Mouse (Mus musculus): ENCODE data around the gene Ctr9.

DNA sequence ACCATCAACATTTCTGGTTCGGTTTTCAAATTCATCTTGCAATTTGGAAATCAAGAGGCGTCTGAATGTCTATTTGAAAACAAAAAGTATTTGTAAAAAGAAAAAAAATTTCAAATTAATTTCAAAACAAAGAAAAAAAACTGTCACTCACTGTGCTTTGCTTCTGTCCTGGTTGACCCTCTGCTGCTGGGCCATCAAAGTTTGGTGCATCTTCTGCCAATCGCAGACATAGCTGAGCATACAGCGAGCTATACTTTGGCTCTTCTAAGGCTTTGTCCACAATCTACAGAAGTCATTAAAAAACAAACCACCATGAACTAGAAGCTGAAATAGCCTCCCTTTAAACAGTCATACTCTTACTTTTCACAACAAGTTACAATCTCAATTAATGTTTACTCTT is 49.5 kb downstream of the Ctr9 start:
- TF ChIP-seq GATA1 (IDR thresholded peaks at IDR 0.05; ENCODE audit: borderline replicate concordance, low read length) (no peak), FLI1 (IDR thresholded peaks at IDR 0.05; ENCODE audit: low read length) (no peak)

All from megakaryocyte, embryonic 14.5 days (primary cell).